Mouse (Mus musculus): Measurements from ENCODE around the gene Atp5g2. TPM values are rescaled to one million over a fixed set of nuclear protein-coding genes. Genes with fewer than 3 reads are reported as not detected.

Atp5g2 gene
- 64.8 and 67.3 TPM in 2 replicates for polyA plus RNA-seq (2016; fragmentation: Nextera tagmentation; extraction: Ambion mirVana)

DNA sequence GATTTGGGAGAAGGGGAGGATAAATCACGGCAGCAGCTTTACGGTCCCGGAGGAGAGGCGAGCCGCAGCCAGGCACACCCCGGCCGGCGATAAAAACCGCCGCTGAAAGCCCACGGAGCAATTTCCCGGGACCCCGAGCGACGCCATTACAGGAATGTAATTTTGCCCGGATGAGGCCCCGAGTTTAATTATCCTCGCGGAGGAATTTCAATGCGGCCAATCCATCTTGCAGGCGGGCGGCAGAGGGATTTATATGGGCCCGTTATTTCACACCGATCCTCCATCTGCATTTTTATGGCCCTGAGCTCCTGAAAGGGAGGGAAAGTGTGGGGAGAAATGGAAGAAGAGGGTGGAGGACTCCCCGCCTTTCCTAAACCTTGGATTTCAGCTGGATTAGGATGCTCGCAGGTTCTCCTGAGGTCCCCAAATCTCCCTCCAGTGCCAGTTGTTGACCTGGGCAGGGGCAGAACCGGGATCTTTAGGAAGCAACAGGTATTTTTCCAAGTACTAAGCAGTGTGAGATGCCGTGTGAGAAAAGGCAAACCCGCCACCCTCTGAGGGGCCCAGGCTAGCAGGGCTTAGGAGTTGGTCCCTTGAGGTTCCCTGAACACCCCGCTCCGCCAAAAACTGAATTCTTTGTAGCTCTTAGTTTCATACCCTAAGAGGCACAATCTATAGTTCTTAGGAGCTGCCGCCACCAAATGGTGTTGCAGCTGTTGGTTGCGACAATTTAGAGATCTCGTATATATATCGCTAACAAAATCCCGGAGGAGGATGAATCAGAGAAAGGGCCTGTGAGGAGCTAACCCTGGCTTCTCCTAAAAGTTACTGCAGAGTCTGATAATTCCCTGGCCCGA lies at the start of gene Atp5g2:
Gene Atp5g2, minus strand, starts transcription at position 138 of the 857 bp plus-strand sequence.
- Histone ChIP-seq H3K9me3 (no peaks in the 10 kb centered on the region), H3K27me3 (ENCODE audit: insufficient read depth, poor library complexity, severe bottlenecking) (no peaks in the 10 kb centered on the region), H3K27ac (peak within 1 kb of the TSS; percentile 100), H3K4me3 (peak within 1 kb of the TSS; percentile 72), H3K36me3 (peaks cover 16% of the 10 kb centered on the region), H3K4me1 (peaks cover 31% of the 10 kb centered on the region)
- WGBS, result 5% methylated on average over 37 of the region's 37 CpGs
- no peak for DNase-seq (ENCODE audit: low spot score)

DNA sequence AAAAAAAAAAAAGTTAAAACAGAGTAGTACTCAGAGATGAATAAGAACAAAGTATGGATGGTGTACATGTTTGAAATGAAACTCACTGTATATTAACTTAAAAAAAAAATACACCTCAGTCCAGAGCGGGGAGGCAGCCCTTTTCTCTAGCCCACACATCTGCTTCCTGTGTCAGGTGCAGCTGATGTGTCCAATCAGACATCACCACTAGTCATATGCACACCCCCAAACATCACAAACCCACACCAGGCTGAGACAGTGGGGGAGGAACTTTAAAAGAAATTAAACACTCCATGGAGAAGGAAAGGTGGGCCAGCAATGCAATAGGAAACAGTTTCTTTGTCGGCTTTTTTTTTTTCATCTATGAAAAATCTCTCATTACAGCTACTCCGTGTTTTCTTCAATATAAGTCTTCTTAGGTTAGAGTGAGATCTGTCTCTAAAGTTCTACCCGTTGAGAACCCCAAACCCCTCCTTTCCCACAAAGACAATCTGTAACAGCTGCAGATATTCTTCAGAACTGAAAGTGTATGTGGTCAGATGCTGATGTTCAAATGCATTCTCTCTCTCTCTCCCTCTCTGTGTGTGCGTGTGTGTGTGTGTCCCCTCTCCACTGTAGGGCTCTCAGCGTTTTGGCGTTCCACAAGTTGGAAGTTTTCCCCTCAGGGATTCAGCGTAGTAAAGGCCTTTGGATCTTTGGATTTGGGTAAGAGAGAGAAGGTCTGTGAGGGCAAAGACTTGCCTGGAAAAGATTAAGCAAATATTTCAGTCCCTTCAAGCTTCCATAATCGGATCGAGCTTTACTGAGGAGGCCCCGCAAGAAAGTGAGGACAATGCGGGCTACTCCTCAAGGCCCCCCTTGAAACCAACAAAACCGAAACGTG lies 49.1 kb upstream of the Atp5g2 start:
- Histone ChIP-seq H3K9me3 (no peaks in the 10 kb centered on the region), H3K36me3 (peaks cover 25% of the 10 kb centered on the region), H3K27ac (peak overlapping the region; percentile 86), H3K4me3 (peak overlapping the region; percentile 81), H3K27me3 (ENCODE audit: insufficient read depth, poor library complexity, severe bottlenecking) (no peaks in the 10 kb centered on the region), H3K4me1 (peaks cover 19% of the 10 kb centered on the region)
- no peak for DNase-seq (ENCODE audit: low spot score)
- 19% methylated on average over 14 of the region's 14 CpGs for WGBS

DNA sequence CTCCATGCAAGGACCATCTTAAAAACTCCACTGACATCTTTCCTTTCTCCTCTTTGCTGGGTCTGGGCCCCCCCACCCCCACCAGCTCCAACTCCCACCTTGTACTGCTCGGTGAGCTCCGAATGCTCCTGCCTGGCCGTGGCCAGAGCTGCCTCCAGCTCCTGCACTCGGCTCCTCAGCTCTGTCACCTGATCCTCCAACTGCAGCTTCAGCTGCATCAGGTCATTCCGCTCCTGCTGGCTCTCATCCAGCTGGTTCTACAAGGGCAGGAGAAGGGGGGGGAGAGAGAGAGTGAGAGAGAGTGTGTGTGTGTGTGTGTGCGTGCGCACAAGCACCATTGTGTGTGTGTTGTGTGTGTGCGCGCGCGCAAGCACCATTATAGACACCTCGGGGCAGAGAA lies 44.0 kb upstream of the Atp5g2 start:
- Histone ChIP-seq H3K4me3 (no peak overlapping the region), H3K27me3 (ENCODE audit: insufficient read depth, poor library complexity, severe bottlenecking) (no peaks in the 10 kb centered on the region), H3K27ac (no peak overlapping the region), H3K36me3 (peaks cover 65% of the 10 kb centered on the region), H3K9me3 (no peaks in the 10 kb centered on the region), H3K4me1 (peaks cover 15% of the 10 kb centered on the region; the same call in 1 of the 2 replicates)
- DNase-seq (ENCODE audit: low spot score), result no peak
- 60% methylated on average over 12 of the region's 12 CpGs for WGBS

DNA sequence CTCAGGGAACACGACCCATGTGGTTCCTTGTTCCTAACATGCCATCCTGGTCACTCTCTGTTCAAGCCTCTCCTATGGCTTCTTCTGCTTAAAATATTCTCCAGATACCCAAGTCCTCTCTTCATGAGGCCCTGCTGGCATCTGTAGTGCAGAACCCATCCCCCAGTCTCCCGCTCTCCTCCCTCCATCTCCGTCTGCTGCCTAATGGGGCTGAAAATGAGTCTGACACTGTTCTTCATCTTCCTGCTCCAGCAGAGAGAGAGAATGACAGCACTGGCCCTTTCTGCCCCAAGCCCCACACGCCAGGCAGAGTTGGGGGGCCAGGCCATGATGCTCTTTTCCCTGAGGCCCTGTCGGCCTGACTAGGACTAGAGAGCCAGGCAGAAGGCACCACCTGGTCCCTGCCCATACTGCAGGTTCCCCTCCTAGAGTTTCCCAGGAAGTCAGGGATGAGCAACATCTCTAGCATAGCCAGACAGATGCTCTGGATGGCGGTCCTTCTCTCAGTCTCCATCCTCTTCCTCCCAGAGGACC lies 35.7 kb upstream of the Atp5g2 start:
- peaks cover 32% of the 10 kb centered on the region for H3K27me3 ChIP-seq (ENCODE audit: insufficient read depth, poor library complexity, severe bottlenecking)
- no peaks in the 10 kb centered on the region for H3K4me1 ChIP-seq
- H3K9me3 ChIP-seq, result no peaks in the 10 kb centered on the region
- H3K27ac ChIP-seq, result no peak overlapping the region
- DNase-seq (ENCODE audit: low spot score), result no peak
- H3K36me3 ChIP-seq, result peaks cover 52% of the 10 kb centered on the region
- H3K4me3 ChIP-seq, result no peak overlapping the region
- WGBS, result 73% methylated on average over 6 of the region's 6 CpGs

DNA sequence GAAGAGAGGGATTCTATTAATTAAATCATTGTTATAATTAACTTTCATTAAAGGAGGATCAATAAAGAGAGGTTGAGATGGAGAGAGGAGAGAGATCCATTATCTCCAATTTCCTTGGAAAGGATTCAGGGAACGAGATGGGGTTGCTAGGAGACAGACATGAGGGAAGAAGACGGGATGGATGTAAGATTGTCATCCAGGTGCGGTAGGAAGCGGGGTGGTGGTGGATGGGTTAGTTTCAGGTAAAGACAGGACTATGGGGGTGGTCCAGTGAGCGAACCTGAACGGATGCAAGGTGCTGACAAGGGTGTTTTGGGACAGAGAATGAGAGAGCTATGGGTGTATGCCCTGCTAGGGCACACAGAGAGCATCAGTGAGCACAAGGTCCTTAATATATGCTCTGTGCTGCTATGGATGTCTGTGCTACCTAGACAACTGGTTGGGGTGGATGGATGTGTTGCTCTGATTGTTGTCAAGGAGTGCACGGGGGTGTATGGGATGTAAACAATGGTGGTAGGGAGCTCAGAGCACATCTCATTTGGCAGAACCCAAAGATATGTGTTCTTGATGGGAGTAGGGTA lies 33.9 kb upstream of the Atp5g2 start:
- Histone ChIP-seq H3K9me3 (no peaks in the 10 kb centered on the region), H3K36me3 (peaks cover 40% of the 10 kb centered on the region), H3K27ac (no peak overlapping the region), H3K27me3 (ENCODE audit: insufficient read depth, poor library complexity, severe bottlenecking) (peaks cover 38% of the 10 kb centered on the region), H3K4me1 (no peaks in the 10 kb centered on the region), H3K4me3 (no peak overlapping the region)
- no peak for DNase-seq (ENCODE audit: low spot score)
- WGBS, result 70% methylated on average over 7 of the region's 7 CpGs

DNA sequence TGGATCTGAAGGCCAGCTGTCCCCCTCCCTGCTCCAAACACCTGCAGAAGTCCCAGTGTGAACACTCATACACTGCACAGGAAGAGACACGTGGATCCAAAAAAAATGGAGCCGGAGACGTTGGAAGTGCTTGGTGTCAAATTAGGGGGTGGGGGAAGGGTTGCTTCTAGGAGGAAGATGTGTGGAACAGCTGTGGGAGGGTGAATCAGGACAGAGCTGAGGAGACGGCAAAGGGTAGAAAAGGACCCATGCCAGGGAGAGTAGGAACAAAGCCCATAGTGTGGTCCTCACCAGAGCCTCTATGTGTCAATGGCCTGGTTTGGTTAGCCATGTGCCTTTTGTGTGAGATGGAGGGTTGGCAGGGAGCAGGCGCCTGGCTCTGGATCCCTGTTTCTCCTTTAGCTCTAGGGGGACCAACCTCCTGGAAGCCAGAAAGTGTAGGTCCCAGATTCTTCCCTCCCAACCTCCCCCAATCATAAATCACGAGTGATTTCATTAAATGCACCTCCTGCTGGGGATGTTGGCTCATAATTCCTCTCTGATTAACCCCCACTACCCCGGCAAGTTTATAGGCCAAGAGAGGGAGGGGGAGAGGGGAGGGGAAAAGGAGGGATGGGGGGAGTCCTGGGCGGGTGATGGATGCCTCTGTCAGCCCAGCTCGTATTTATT lies 33.2 kb upstream of the Atp5g2 start:
- DNase-seq (ENCODE audit: low spot score), result no peak
- Histone ChIP-seq H3K4me1 (no peaks in the 10 kb centered on the region), H3K9me3 (no peaks in the 10 kb centered on the region), H3K36me3 (peaks cover 33% of the 10 kb centered on the region), H3K4me3 (no peak overlapping the region), H3K27ac (no peak overlapping the region), H3K27me3 (ENCODE audit: insufficient read depth, poor library complexity, severe bottlenecking) (peaks cover 42% of the 10 kb centered on the region)
- 60% methylated on average over 9 of the region's 9 CpGs for WGBS

DNA sequence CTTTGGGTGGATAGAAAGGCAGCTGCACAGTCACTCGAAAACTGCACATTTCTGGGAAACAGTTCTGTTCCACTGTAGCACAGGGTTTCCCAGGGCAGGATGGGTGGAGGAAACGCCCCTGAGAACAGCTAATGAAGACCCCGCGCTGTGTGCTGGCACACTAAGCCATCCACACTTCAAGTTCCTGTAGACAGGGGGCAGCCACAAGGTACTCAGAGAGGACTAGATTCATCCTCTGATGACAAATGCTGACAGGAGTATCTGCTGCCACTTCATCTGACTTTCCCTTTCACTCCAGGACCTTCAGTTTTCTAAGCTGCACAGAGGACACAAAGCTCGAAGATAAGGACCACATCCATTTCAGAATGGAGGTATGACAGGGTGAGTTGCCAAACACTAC lies 32.7 kb upstream of the Atp5g2 start:
- no peak overlapping the region for H3K27ac ChIP-seq
- H3K4me1 ChIP-seq, result no peaks in the 10 kb centered on the region
- H3K36me3 ChIP-seq, result peaks cover 27% of the 10 kb centered on the region
- 69% methylated on average over 5 of the region's 5 CpGs for WGBS
- DNase-seq (ENCODE audit: low spot score), result no peak
- H3K4me3 ChIP-seq, result no peak overlapping the region
- H3K9me3 ChIP-seq, result no peaks in the 10 kb centered on the region
- peaks cover 47% of the 10 kb centered on the region for H3K27me3 ChIP-seq (ENCODE audit: insufficient read depth, poor library complexity, severe bottlenecking)

DNA sequence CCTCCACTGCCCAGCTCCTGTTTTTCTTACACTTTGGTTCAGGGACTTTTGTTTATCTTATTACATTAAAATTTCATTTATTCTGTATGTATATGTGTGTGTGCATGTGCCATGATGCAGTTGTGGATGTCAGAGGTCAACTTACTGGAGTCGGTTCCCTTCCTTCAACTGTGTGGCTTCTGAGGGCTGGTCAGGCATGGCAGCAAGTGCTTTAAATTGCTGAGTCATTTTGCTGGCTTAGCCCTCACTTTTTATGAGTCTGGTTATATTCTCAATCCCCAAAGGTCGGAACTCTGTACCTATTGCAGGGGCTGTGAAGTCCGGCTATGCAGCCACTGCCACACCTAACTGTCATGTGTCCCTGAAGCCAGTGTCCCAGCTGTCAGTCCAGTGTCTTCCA lies 30.8 kb upstream of the Atp5g2 start:
- Histone ChIP-seq H3K27me3 (ENCODE audit: insufficient read depth, poor library complexity, severe bottlenecking) (peaks cover 54% of the 10 kb centered on the region), H3K9me3 (no peaks in the 10 kb centered on the region), H3K4me1 (no peaks in the 10 kb centered on the region), H3K27ac (no peak overlapping the region), H3K4me3 (no peak overlapping the region), H3K36me3 (peaks cover 9% of the 10 kb centered on the region)
- DNase-seq (ENCODE audit: low spot score), result no peak
- WGBS, result 83% methylated on average over 3 of the region's 3 CpGs

DNA sequence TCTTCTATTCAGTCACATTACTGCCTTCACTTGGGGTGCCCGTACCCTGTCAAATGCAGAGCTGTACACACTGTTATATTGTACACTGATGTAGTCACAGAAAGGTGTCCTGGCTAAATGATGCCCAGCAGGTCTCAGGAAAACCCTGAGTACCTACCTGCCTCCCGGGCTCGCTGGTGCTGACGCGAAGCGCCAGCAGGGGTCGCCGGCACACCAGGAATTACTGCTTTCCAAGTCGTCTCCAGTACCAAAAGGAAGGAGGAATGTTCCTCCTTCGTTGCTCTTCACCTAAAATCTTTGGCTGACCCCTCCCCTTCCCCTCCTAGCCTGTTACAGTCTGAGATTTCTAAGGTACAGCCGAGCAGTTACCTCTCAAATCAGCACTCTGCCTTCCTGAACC lies 26.0 kb upstream of the Atp5g2 start:
- no peak overlapping the region for H3K27ac ChIP-seq
- 3% methylated on average over 11 of the region's 11 CpGs for WGBS
- peaks cover 2% of the 10 kb centered on the region for H3K4me1 ChIP-seq
- H3K36me3 ChIP-seq, result no peaks in the 10 kb centered on the region
- no peaks in the 10 kb centered on the region for H3K9me3 ChIP-seq
- peaks cover 81% of the 10 kb centered on the region for H3K27me3 ChIP-seq (ENCODE audit: insufficient read depth, poor library complexity, severe bottlenecking)
- no peak for DNase-seq (ENCODE audit: low spot score)
- H3K4me3 ChIP-seq, result no peak overlapping the region

DNA sequence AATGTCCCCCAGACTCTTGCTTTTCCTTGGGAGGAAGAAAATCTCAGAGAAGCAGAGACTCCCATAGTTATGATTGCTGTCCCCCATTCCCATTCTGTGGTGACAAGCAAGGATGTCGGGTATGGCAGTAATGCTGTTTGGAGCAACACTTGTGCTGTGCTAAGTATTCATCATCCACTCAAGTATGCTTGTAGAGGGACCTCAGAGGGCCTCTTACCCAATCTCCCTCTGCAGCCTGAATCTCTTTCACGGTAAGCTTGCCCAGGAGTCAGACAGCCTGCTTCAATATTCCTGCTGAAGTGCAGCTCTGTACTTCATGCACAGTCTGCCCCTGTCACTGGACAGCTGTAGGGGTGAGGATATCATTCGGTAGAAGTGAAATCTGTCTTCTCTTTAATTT lies 24.7 kb upstream of the Atp5g2 start:
- 52% methylated on average over 3 of the region's 3 CpGs for WGBS
- Histone ChIP-seq H3K4me1 (peaks cover 13% of the 10 kb centered on the region), H3K4me3 (no peak overlapping the region), H3K27me3 (ENCODE audit: insufficient read depth, poor library complexity, severe bottlenecking) (peaks cover 94% of the 10 kb centered on the region), H3K9me3 (no peaks in the 10 kb centered on the region), H3K36me3 (no peaks in the 10 kb centered on the region), H3K27ac (no peak overlapping the region)
- DNase-seq (ENCODE audit: low spot score), result no peak

DNA sequence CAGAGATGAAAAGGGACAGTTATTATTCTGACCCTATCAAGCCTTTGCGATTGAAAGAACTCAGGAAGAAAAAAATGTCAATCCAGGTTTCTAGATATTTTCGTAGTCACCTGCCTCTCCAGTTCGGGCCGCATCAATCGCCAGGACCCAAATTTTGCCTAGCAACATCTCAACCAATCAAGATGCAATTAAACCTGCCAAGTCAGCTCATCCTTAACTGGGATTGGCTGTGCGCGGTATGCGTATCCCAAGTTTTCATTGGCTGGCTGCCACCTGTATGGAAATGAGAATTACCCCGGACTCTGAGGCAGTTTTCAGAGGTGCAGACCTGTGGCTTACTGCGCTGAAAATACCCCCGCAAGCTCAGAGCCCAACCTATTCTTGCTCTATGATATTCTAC lies 21.4 kb upstream of the Atp5g2 start:
- peaks cover 89% of the 10 kb centered on the region for H3K27me3 ChIP-seq (ENCODE audit: insufficient read depth, poor library complexity, severe bottlenecking)

DNA sequence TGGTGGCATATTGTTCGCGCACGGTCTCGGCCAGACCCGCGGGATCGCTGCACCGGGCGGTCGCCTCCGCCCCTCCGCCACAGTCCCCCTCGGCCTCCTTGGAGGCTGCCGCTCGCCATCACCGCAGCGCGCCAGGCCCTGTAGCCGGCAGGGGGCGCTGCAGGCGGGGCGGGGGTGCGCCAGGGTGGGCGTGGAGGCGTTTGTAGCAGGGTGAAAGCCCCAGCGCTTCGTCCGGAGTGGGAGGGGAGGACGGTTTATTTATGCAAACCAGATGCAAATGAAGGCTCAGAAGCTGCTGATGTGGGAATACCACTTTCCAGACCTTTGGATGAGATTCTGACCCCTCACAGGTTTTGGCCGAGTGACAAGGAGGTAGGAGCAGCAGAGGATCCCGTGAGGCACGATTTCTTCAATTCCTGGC lies 20.8 kb upstream of the Atp5g2 start:
- Histone ChIP-seq H3K27ac (peak overlapping the region; percentile 57; the same call in 1 of the 2 replicates), H3K4me3 (peak overlapping the region; percentile 67), H3K4me1 (peaks cover 18% of the 10 kb centered on the region), H3K9me3 (no peaks in the 10 kb centered on the region), H3K36me3 (no peaks in the 10 kb centered on the region), H3K27me3 (ENCODE audit: insufficient read depth, poor library complexity, severe bottlenecking) (peaks cover 83% of the 10 kb centered on the region)
- under 1% methylated on average over 32 of the region's 32 CpGs for WGBS
- peak; percentile 84 for DNase-seq (ENCODE audit: low spot score)

More for the DNA sequence above, 21.4 kb upstream of the Atp5g2 start:
- H3K36me3 ChIP-seq, result no peaks in the 10 kb centered on the region
- peaks cover 18% of the 10 kb centered on the region for H3K4me1 ChIP-seq
- H3K4me3 ChIP-seq, result peak overlapping the region; percentile 67
- WGBS, result 0% methylated on average over 11 of the region's 11 CpGs
- H3K9me3 ChIP-seq, result no peaks in the 10 kb centered on the region
- no peak overlapping the region for H3K27ac ChIP-seq
- no peak for DNase-seq (ENCODE audit: low spot score)
